Mouse (Mus musculus) cortical plate, adult 2 months (tissue): ENCODE results near the gene Cd5.

Source experiments
- CTCF ChIP-seq: fragments of 200-500 bp; IDR thresholded peaks from 2 replicates; pipeline ENCODE4 v1.5.1; 2011; ENCODE audit warnings: mild to moderate bottlenecking, control low read depth, low read length; ENCODE audit not compliant: insufficient read depth; ENCODE audit errors: extremely low read depth
- POLR2A ChIP-seq: fragments of 200-500 bp; IDR thresholded peaks from 2 replicates; pipeline ENCODE4 v1.6.1; 2011; ENCODE audit warnings: mild to moderate bottlenecking, low read length, control low read depth; ENCODE audit not compliant: insufficient read depth; ENCODE audit errors: extremely low read depth

DNA sequence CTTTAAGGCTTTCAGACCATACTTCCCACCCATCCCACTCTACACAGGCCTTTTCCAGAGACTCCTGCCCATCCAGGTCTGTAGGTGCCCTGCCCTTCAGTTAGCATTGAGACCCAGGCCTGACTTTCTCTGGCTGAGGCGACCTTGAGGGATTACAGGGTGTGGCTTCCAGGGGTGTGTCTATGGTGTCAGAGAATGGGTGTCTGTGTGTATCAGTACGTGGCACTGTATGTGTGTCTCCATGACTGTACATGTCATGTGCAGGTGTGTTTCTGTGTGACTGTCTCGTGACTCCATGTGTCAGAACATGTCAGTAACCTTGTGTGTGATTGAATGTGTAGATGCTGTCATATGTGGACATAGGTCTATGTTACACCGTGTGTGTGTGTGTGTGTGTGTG is 67.5 kb downstream of the Cd5 start:
- TF ChIP-seq POLR2A (no peak), CTCF (no peak)
